ENCODE assay signal across 8 mouse cellular contexts in the genomic region with DNA sequence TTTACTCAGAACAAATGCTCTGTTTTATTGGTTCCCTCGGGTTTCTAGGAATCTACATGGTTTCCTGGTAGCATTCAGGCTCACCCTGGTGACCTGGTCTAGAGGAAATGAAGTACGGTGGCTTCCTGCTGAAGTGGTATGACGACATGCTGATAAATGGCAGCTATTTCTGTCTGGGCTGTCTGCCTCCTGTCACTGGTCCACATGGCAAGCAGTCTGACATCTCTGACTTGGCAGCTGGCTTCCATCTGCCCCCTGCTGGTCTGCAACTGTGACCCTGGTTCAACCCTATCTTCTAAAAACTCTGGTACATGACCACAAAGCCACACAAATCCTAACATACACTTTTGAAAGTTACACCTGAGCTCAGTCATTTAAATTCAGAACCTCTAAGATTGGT.
DNase-seq lines count a peak whose midpoint lies in the region; ATAC-seq lines count a peak whose summit lies in the region.
"Had no signal": no experiment of that assay in that cellular context is flagged by ENCODE, and none has a peak within 500 bp of the region (broad histone marks: within the 10 kb centered on the region; RNA-seq: fewer than 3 reads in every experiment).

No protein-coding gene starts in this region.

- H3K9ac ChIP-seq in heart, embryonic 11.5 days (ENCODE audit: low read depth, low read length): no peak overlapping the region
- H3K9ac ChIP-seq: embryonic facial prominence, embryonic 13.5 days had no signal

- H3K36me3 ChIP-seq in heart, embryonic 11.5 days (ENCODE audit: control insufficient read depth, insufficient read depth, low read length): no peaks in the 10 kb centered on the region
- H3K36me3 ChIP-seq: embryonic facial prominence, embryonic 13.5 days had no signal

- peak; percentile 77 for ATAC-seq in heart, embryonic 11.5 days (replicated peaks; ENCODE audit: insufficient number of reproducible peaks, low FRiP score, low TSS enrichment)

- no peak overlapping the region for H3K4me3 ChIP-seq in heart, embryonic 11.5 days (ENCODE audit: low read depth, low read length)
- H3K4me3 ChIP-seq: embryonic facial prominence, embryonic 13.5 days had no signal

- WGBS in heart, embryonic 11.5 days (ENCODE audit: insufficient replicate concordance): 8% methylated on average over 3 of the region's 3 CpGs

- H3K27me3 ChIP-seq in heart, embryonic 11.5 days (ENCODE audit: control insufficient read depth, insufficient read depth, low read length): no peaks in the 10 kb centered on the region
- H3K27me3 ChIP-seq: embryonic facial prominence, embryonic 13.5 days had no signal

- DNase-seq in 3T3-L1 (ENCODE audit: low read depth, low spot score): peak; percentile 81
- peak; percentile 38 for DNase-seq in Muller cell, postnatal 12 days (ENCODE audit: inconsistent ontology term)
- DNase-seq in embryo, embryonic 10 days (ENCODE audit: low spot score): peak; percentile 84
- DNase-seq in kidney, postnatal 25 days: peak; percentile 43 to 50
- peak; percentile 54 for DNase-seq in retina, postnatal 1 day
- no peak for DNase-seq in layer of hippocampus, adult 9-10 months (ENCODE audit: low spot score)

- no peaks in the 10 kb centered on the region for H3K4me1 ChIP-seq in heart, embryonic 11.5 days (ENCODE audit: control insufficient read depth, insufficient read depth, low read length)
- H3K4me1 ChIP-seq: embryonic facial prominence, embryonic 13.5 days had no signal

- H3K9me3 ChIP-seq in heart, embryonic 11.5 days (replicated peaks; ENCODE audit: control insufficient read depth, low read length): no peaks in the 10 kb centered on the region
- H3K9me3 ChIP-seq: embryonic facial prominence, embryonic 13.5 days had no signal

- no peak overlapping the region for H3K4me2 ChIP-seq in heart, embryonic 11.5 days
- H3K4me2 ChIP-seq: embryonic facial prominence, embryonic 13.5 days had no signal

- 0 out of 2 replicates have a peak overlapping the region, but pooled peaks have one; percentile 13 for H3K27ac ChIP-seq in heart, embryonic 11.5 days (ENCODE audit: low read depth, low read length)
- H3K27ac ChIP-seq: embryonic facial prominence, embryonic 13.5 days had no signal
